Mouse (Mus musculus) heart, adult 8-10 months (tissue): ENCODE measurements around the gene Ackr2. TPM values are rescaled to one million over a fixed set of nuclear protein-coding genes. Genes with fewer than 3 reads are reported as not detected.

ENCODE experiments used
- DNase-seq: peaks from one replicate; pipeline ENCODE4 v3.0.0; 2022; ENCODE audit warnings: low spot score
- total RNA-seq, 4 experiments: library from RNA; stranded (reverse); gene quantifications; 2 replicates each; pipeline ENCODE4 v1.2.4; 2022

The Ackr2 gene
- total RNA-seq, 4 experiments from 2014 or later = 0.87 to 2.2 (median 1.3) TPM

DNA sequence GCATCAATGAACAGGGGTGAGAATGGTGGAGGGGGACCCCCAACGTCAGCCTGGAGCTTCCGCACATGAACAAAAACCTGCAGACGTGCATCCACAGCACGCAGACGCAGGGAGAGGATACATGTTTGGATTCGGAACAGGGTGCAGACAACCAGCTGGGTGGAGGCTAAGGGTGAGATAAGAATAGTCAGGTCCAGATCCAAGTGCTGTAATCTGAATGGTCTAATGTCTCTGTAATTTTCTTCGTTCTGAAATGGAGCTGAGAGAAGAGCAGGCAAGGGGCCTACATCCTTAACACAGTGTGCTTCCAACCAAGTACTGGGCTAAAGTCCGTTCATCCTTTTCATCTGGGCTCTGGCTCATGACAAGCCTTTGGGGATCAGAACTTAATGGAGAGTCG, 6.9 kb upstream of the Ackr2 start:
- no peak for DNase-seq

DNA sequence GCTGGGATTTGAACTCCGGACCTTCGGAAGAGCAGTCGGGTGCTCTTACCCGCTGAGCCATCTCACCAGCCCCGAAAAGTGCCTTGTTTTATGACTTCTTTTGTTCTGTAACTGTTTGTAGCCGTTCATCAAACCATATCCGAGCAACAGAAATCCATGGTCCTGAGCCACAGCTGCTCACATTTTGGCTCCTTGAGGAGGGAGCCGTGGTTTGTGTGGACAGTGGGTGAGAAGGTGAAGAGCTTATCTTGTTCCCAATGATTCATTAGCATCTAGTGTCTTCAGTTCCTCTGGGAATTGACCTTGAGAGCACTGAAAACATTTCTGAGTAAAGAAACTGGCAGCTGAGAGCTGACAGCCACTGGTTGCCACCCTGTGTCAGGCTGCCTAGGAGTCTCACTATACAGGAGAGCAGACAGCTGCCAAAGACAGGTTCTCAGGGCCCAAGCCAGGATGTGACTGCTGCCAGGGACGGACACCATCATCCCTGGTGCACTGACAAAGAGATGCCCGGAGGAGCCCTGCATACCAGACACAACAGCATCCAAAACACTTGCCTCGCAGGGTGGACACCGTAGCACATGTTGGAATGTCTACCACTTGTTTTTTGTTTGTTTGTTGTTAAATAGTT, 6.0 kb upstream of the Ackr2 start:
- no peak for DNase-seq

DNA sequence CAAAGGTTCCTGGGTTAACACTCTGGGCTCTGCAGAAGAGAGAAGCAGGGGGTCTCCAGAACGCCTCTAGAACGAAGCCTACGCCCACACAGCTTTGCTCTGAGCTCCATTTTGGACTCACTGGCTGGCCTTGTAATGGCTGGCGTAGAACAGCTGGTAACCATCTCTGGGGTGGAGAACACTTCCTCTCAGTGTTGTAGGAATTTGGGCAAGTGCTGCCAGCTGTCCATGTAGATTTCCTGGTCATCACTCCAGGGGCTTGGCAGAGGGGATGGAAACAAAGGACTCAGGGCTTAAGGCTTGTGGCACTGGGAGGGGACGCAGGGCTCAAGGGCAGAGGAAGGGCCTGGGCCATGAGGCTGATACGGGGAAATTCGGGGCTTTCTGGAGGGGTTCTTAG, 3.7 kb upstream of the Ackr2 start:
- DNase-seq = no peak

DNA sequence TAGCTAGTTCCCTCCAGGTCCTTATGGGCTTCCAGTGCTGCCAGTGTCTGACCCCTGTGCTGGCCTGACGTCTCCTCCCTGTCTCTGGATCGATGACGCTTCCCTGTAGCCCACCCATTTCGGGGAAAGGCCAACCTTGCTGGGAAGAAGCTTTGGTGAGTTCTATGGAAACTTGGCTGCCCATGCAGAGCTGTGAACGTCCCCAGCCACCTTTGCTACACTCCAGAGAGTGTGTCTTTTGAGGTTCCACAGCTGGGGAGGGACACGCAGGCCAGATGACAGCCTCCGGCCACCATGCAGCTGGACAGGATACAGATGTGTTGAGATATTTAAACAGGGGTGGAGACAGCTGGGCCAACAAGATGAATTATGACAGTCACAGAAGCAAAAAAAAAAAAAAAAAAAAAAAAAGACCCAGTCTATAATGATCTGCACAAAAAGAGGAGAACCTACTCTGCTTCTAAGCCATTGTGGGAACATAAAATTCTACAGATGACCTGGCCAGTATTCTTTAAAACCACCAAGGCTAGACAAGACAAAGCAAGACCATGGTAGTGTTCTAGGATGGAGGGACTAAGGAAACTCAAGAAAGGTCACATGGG, 2.7 kb upstream of the Ackr2 start:
- DNase-seq = no peak

DNA sequence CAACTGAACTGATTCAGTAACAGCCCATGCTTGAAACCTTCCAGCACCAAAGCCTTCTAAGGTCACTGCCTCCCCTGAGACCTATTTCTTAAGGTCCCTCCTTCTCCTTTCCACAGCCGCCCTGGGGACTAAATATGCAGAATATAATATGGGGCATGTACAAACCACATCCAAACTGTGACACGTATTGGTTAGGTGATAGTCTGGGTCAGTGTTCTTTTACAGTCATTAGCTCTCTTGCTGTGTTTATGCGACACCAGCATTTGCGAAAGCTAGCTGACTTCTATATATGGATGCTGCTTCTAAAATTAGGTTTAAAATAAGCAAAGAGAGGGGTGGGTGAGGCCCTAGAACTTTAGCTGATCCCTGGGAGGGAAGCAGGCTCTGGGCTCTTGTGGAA, 1.3 kb upstream of the Ackr2 start:
- DNase-seq = no peak

DNA sequence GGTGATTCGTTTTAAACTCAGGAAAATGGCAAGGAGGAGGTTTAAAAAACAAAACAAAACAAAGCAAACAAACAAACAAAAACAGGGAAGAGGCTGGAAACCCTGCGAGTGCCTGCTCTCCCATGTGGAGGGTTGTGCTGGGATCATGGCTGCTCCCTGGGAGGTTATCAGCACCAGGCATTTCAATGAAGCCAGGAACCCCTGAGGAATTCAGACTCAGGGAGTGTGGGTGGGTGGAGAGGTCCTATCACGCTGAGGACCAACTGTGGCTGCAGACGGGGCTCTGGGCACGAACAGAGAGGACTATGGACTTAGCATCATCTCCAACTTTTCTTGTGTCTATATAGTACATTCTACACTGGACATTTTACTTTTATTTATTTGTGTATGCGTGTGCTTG, 1.2 kb downstream of the Ackr2 start:
- no peak for DNase-seq

DNA sequence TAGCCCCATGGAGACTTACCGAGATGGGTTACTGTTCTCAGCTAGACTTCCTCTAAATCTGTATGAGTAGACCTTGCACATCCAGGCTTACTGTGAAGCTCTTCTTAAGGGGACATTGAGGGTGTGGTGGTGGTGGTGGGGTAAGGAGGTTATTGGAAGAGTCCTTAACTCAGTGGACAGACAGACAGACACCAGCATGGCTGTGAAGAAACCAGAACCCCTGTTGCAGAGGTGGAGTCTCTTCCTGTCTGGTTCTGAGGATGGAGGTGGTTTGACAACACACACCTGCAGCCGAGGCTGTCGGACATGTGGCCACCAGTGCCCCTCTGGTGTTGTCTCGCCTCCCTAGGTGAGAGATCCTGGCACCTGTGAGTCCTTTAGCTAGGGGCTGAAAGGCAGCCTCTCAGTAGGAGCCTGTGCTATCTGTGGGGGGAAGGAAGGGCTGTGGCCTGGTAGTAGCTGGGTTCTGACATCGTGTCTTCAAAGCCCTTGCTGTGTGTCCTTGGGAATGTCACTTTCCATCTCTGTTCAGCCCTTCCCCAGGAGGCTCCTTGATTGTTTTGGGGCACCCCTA, 2.2 kb downstream of the Ackr2 start:
- DNase-seq = no peak

DNA sequence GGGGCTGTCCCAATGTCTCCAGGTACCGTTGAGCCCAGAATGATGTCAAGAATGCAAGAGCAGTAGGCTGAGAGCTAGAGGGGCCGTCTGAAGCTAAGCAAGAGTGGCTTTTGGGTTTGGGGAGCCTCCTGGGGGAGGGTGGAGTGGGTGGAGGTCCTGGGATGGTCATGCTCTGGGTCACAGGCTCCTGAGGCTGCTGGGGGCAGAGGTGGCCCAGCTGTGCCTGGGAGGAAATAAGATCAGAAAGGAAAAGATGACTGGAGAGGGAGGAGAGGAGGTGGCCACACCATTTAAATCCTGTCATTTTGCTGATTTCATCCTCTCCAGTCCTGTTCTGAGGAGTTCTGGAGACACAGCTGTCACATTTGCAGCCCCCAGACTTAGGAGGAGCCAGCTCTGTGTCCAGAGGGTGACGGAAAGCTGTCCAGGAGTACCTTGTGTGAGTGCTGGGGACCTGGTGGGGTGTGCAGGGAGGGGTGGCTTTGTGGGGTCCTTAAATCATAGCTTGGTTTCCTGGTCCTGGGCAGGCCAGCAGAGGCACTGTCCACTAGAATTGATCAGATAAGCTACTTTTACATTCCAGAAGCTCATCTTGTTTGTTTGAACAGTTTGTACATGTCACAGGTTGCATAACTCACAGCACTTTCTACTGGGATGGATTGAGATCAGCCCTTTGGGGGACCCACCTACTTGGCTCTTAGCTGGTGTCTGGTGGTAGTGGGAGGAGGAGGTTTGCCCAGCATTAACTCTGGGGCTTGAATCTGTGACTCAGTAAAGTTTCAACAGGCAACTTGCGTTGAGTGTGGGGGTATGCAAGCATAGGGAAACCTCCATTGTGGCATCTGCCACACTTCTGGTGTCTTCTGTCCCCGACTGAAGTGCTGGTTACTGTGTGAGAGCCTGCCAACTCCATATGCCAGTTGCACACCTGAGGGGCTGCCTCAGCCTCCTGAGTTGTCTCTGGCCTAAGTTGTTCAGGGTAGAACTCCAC, 3.9 kb downstream of the Ackr2 start:
- DNase-seq = no peak

DNA sequence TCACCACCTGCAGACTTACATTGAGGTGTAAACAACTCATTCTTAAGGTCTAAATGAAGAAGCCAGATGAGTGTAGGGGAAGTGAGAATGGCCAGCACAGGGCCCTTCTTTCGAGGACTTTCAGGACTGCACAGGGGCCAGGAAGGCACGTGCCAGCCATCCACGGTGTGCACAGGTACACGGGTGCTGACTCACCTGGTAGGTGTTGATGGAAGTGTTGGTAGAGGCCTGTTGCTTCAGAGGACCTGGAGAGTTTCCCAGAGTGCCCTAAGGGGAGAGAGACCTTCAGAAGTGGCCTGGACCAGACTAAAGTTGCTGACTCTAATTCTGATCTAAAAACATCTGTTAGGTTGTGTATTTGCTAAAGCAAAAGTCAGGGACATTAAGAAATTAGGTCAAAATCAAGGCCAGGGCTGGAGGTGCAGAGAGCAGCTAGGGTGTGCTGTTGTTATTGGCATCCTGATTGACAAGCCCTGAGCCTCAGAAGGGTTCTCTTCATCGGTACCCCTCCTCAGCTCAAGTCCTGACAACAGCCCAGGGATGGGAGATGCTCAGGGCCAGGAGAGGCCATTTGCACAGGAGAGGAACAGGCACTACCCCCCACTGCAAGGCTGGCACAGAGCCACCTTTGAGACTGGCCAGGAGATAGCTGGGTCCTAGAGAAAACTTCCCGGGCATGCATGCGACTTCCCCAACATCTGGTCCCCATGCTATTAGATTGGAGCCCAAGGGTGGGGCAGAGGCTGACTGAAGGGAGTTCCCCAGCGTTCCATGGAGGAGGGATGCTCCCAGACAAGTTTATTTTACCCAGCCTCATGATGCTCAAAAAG, 5.5 kb downstream of the Ackr2 start:
- DNase-seq = peak; percentile 31

DNA sequence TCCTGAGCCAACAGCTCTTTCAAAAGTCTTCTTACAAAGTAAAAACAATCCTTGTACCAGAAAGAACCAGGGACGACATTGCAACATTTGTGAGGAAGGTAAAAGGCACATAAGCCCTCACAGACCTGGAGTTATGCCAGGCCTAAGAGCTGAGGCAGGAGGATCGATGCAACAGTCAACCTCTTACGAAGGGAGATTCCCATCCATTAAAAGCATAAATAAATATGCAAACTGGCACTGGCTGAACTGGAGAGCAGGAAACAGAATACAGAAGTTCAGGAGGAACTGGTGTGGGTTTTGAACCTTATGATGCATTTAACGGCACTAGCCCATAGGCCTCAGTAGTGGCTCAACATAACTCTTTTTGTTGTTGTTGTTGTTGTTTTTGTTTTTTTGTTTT, 6.2 kb downstream of the Ackr2 start:
- DNase-seq = no peak

DNA sequence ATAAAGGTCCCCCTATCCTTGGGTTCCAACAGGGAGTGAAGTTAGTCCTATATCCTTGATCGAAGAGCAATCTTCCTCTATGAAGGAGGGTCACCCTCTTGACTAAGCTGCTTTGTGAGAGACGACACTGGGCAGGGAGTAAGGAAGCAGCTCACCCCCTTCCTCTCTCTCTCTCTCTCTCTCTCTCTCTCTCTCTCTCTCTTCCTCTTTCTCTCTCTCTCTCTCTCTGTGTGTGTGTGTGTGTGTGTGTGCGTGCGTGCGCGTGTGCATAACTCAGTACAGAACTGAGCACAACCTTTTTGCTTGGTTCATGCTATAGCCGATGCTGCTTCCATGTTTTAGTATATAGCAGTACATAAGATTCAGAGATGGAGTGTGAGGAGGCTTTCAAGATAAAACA, 6.8 kb downstream of the Ackr2 start:
- DNase-seq = no peak

DNA sequence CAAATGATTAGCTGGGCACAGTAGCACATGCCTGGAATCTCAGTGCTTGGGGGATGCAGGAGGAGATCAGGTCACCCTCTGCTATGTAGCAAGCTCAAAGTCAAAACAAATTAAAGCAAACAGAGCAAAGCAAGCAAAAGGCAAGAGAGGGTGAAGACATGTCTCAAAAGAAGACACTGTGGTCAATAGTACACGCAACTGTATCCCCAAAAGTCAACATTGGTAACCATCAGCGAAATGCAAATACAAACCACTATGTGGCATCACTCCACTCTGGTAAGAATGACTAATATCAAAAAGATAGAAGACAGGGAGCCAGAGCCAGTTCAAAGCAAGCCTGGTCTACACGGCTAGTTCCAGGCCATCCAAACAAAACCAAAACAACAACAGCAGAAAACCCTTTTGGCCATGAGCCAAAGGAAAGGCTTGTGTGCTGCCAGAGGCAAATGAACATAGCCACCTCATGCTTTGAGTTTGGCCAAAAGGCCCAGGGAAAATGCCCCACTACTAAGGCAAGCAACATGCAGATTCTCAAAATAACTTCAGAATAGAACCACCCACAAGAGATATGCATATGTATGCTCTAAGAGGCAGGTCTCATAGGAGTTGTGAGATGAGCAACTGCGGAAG, 7.5 kb downstream of the Ackr2 start:
- DNase-seq = no peak

DNA sequence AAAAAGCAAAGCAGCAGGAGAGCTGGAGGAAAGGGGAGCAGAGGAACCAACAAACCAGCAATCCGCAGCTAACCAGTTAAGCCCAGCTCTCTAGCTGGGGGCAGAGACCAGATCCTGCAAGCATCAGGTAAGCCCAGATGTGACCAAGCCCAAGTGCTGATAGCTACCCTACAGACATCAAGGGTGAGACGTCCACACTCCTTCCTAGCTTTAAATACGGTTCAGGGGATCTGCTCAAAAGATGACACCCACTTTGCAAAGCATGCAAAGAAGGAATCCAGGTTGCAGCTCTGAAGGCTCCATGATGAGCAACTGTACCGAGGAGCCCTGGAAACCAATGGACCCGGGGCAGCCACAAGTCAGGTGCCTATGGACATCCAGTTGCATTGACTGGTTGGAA, 8.3 kb downstream of the Ackr2 start:
- DNase-seq = no peak

DNA sequence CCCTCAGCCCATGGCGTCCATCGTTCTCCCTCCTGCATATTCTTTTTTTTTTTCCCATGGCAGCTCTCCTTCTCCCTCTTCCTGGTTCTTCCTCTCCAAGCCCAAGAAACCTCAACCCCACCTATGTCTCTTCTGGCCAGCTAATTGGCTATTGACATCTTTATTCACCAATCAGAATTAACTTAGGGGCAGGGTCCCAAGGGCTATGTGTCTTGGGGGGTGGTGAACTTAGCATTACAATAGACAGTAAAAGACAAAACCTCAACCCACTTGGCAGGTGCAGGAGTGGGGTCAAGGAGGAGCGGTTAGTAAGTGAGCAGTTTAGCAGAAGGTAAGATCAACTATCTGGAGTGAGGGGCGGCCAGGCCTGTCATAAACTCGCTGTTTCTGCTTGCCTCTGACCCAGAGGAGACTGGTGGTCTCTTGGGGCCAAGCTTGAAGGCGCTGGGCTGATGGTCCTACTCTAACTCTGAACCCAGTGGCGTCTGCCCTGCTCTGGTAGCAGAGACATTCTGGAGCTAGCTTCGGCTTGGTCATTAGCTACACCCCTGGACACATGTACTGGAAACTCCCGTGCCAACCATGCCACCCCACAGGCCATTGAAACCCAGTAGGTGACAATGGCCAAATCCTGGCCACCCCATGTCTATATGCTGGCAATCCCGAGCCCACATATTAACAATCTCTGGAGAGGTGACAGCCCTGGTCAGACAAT, 9.4 kb downstream of the Ackr2 start:
- DNase-seq = no peak

DNA sequence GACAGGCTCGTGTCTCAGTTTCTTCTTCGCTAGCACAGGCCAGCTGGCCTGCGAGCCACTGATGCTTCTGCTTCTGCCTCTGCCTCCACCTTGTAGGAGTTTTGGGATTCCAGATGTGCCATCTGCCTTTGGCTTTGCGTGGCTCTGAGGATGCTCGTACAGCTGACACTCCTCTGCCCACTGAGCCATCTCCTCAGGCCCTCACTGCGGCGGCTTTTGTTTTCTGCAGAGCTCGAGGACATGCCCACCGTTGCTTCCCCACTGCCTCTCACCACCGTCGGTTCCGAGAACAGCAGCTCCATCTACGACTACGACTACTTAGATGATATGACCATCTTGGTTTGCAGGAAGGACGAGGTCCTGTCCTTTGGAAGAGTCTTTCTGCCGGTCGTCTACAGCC, 10.2 kb downstream of the Ackr2 start:
- no peak for DNase-seq

DNA sequence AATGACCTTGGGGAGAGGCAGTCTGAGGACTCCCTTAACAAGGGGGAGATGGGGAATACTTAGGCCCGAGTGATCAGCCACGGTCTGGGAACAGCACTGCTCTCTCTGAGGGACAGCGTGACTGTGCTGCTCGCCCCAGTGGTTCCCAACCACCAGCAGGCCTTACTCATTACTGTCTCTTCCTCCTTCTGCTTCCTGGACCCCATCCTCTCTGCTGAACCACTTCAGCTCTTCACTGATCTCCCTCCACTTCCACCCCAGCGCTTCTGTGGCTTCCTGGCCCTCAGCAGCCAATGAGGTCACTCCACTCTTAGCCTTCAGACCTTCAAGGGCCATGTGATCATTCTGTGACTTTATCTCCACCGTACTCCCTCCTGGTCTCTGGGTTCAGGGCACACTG, 11.5 kb downstream of the Ackr2 start:
- no peak for DNase-seq

DNA sequence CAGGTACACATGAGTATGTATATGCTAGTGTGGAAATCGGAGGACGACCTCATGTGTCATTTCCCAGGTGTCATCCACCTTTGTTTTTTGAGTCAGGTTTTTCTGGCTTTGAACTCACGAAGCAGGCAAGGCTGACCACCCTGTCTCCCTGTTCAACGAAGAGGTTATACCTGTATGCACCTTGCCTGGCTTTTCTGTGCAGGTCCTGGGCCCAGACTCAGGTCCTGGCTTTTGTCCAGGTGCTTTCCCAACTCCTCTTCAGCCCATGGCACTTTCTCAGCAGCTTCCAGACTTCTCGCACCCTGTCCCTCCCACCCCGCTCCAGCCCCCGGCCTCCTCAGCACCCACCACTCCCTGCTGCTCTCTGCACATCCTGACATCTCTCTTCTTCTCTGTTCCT, 13.0 kb downstream of the Ackr2 start:
- no peak for DNase-seq

DNA sequence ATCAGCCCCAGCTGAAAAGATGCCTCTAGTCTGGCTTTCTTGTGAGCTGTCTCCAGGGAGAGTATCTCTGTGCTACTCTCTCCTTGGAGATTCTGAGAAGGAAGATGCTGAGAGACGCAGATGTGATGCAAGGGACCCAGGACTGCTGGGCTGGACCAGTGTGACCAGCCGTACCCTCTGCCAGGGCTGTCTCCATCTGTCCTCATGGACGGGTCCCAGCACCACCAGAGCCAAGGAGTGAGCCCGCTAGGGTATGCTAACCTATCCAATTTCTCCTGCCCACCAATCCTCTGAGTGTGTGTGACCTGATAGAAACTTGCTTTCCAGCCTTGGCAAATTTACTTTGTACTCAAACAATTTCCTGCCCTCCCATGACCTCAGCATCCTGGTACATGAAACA, 14.6 kb downstream of the Ackr2 start:
- DNase-seq = no peak

DNA sequence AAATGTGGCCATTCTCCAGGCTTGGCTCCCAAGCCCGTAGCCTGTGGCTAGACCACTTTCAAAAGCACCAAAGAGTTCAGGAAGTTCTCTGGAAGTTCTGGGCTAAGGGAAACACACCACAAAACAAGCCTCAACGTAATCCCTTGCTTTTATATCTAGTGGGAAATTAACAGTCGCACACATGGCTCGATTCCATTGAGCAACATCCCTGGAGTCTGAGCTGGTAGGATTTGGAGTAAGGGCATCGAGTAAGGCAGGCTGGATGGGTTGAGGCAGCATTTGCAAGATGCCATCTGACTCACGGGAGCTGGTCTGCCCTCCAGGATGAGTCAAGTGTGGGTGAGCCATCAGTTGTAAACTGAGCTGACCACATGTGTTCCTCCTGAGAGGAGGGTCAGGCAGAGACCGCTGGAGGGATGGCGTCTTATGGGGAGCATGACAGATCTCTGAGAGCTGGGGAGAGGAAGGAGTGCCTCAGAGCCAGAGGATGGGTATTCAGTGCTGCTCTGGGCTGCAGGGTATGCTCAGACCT, 16.1 kb downstream of the Ackr2 start:
- DNase-seq = no peak

DNA sequence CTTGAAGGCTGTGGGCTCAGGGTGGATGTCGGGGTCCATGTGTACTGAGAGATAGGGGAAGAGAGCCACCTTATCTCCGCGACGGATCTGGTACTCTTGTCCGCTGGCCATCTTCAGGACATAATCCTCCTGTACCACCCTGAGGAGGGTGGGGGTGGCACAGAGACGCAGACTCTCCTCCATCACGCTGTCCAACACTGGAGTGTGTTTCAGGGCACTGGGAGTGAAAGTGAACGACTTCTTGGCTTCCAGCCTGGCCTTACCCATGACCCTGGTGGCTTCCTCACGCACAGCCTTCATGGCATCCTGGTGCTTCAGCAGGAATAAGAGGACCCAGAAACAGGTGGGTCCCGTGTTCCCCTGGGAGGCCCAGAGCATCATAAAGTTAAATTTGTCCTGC, 16.9 kb downstream of the Ackr2 start:
- no peak for DNase-seq
